Mouse (Mus musculus): ENCODE measurements around the gene Atp6v1f. TPM values are rescaled to one million over a fixed set of nuclear protein-coding genes. Genes with fewer than 3 reads are reported as not detected.

Atp6v1f gene
- polyA plus RNA-seq, 2 experiments, result 195 to 226 TPM

GRCm38 (mm10) chr6:29507447-29508309 is 40.2 kb downstream of the Atp6v1f start, which contains the start of gene Kcp:
Gene Kcp (minus strand): TSS chr6:29507952.
- no peaks in the 10 kb centered on the region for H3K9me3 ChIP-seq (ENCODE audit: control insufficient read depth, low read length)
- peak within 1 kb of the TSS; percentile 58 for H3K4me2 ChIP-seq (replicated peaks; ENCODE audit: low read depth, low read length, severe bottlenecking)
- WGBS, result under 1% methylated on average over 43 of the region's 47 CpGs
- ATAC-seq (ENCODE audit: low FRiP score, low read depth) (peak; percentile 72), DNase-seq (ENCODE audit: low spot score) (peak; percentile 44)
- H3K9ac ChIP-seq (ENCODE audit: low read depth, low read length, severe bottlenecking), result peak within 1 kb of the TSS; percentile 72
- no peaks in the 10 kb centered on the region for H3K36me3 ChIP-seq (ENCODE audit: control insufficient read depth, insufficient read depth, low read length)
- peak within 1 kb of the TSS; percentile 62 for H3K4me3 ChIP-seq (replicated peaks; ENCODE audit: low read length)
- TF ChIP-seq POLR2A (IDR thresholded peaks at IDR 0.05; ENCODE audit: borderline replicate concordance, extremely low read depth, insufficient read depth, insufficient read length), result no peak
- H3K27me3 ChIP-seq (ENCODE audit: control insufficient read depth, insufficient read depth, low read length), result no peaks in the 10 kb centered on the region
- H3K4me1 ChIP-seq (ENCODE audit: control insufficient read depth, insufficient read depth, low read length), result peaks cover 18% of the 10 kb centered on the region
- H3K27ac ChIP-seq (replicated peaks; ENCODE audit: low read depth, low read length), result no peak within 1 kb of the TSS

GRCm38 (mm10) chr6:29509086-29509485 is 41.6 kb downstream of the Atp6v1f start:
- Histone ChIP-seq H3K4me1 (ENCODE audit: control insufficient read depth, insufficient read depth, low read length) (peaks cover 27% of the 10 kb centered on the region), H3K4me3 (replicated peaks; ENCODE audit: low read length) (no peak overlapping the region), H3K27me3 (ENCODE audit: control insufficient read depth, insufficient read depth, low read length) (no peaks in the 10 kb centered on the region), H3K27ac (replicated peaks; ENCODE audit: low read depth, low read length) (no peak overlapping the region), H3K36me3 (ENCODE audit: control insufficient read depth, insufficient read depth, low read length) (no peaks in the 10 kb centered on the region), H3K9me3 (ENCODE audit: control insufficient read depth, low read length) (no peaks in the 10 kb centered on the region), H3K4me2 (replicated peaks; ENCODE audit: low read depth, low read length, severe bottlenecking) (no peak overlapping the region), H3K9ac (ENCODE audit: low read depth, low read length, severe bottlenecking) (no peak overlapping the region)
- WGBS, result 27% methylated on average over 2 of the region's 2 CpGs
- DNase-seq (ENCODE audit: low spot score) (no peak), ATAC-seq (ENCODE audit: low FRiP score, low read depth) (no peak)
- no peak for TF ChIP-seq POLR2A (IDR thresholded peaks at IDR 0.05; ENCODE audit: borderline replicate concordance, extremely low read depth, insufficient read depth, insufficient read length)

- 3% methylated on average over 11 of the region's 11 CpGs for WGBS
- Histone ChIP-seq H3K4me2 (replicated peaks; ENCODE audit: low read depth, low read length, severe bottlenecking) (peak overlapping the region; percentile 33), H3K4me3 (replicated peaks; ENCODE audit: low read length) (peak overlapping the region; percentile 6; the same call in 1 of the 2 replicates), H3K9me3 (ENCODE audit: control insufficient read depth, low read length) (no peaks in the 10 kb centered on the region), H3K36me3 (ENCODE audit: control insufficient read depth, insufficient read depth, low read length) (no peaks in the 10 kb centered on the region), H3K27me3 (ENCODE audit: control insufficient read depth, insufficient read depth, low read length) (no peaks in the 10 kb centered on the region), H3K4me1 (ENCODE audit: control insufficient read depth, insufficient read depth, low read length) (peaks cover 19% of the 10 kb centered on the region), H3K27ac (replicated peaks; ENCODE audit: low read depth, low read length) (peak overlapping the region; percentile 26; the same call in 1 of the 2 replicates), H3K9ac (ENCODE audit: low read depth, low read length, severe bottlenecking) (peak overlapping the region; percentile 28; the same call in 1 of the 2 replicates)
- peak; percentile 85 for DNase-seq (ENCODE audit: low spot score)
- peak; percentile 77 for ATAC-seq (ENCODE audit: low FRiP score, low read depth)
- no peak for TF ChIP-seq POLR2A (IDR thresholded peaks at IDR 0.05; ENCODE audit: borderline replicate concordance, extremely low read depth, insufficient read depth, insufficient read length)
Observed at GRCm38 (mm10) chr6:29513284-29513683, 45.8 kb downstream of the Atp6v1f start.

GRCm38 (mm10) chr6:29517139-29517538 is 49.6 kb downstream of the Atp6v1f start:
- no peak for TF ChIP-seq POLR2A (IDR thresholded peaks at IDR 0.05; ENCODE audit: borderline replicate concordance, extremely low read depth, insufficient read depth, insufficient read length)

More at GRCm38 (mm10) chr6:29517139-29517538, 49.6 kb downstream of the Atp6v1f start:
- peak; percentile 49 for DNase-seq (ENCODE audit: low spot score)
- Histone ChIP-seq H3K9ac (ENCODE audit: low read depth, low read length, severe bottlenecking) (no peak overlapping the region), H3K4me2 (replicated peaks; ENCODE audit: low read depth, low read length, severe bottlenecking) (no peak overlapping the region), H3K36me3 (ENCODE audit: control insufficient read depth, insufficient read depth, low read length) (no peaks in the 10 kb centered on the region), H3K4me1 (ENCODE audit: control insufficient read depth, insufficient read depth, low read length) (peaks cover 9% of the 10 kb centered on the region; the same call in 1 of the 2 replicates), H3K27me3 (ENCODE audit: control insufficient read depth, insufficient read depth, low read length) (no peaks in the 10 kb centered on the region), H3K27ac (replicated peaks; ENCODE audit: low read depth, low read length) (no peak overlapping the region), H3K9me3 (ENCODE audit: control insufficient read depth, low read length) (no peaks in the 10 kb centered on the region), H3K4me3 (replicated peaks; ENCODE audit: low read length) (no peak overlapping the region)
- ATAC-seq (ENCODE audit: low FRiP score, low read depth), result peak; percentile 53; the same call in 1 of the 2 replicates
- 11% methylated on average over 5 of the region's 5 CpGs for WGBS

Other genes with a start within 250 kb of the Atp6v1f start
- gene Hilpda, start 195.2 kb upstream of the Atp6v1f start, polyA plus RNA-seq (2012; rRNA removed), result 39.7 and 48.1 TPM in 2 replicates
- gene Hilpda, start 195.2 kb upstream of the Atp6v1f start, polyA plus RNA-seq (2014; fragmentation: Nextera tagmentation; extraction: Ambion mirVana), result 48.1 and 53.7 TPM in 2 replicates
- gene Fam71f2, start 188.1 kb upstream of the Atp6v1f start, polyA plus RNA-seq (2012; rRNA removed), result 2.6 and 3.8 TPM in 2 replicates
- 0.57 and 0.70 TPM in 2 replicates for gene Fam71f2, start 188.1 kb upstream of the Atp6v1f start, polyA plus RNA-seq (2014; fragmentation: Nextera tagmentation; extraction: Ambion mirVana)
- gene Fam71f1, start 148.6 kb upstream of the Atp6v1f start, polyA plus RNA-seq (2012; rRNA removed), result 0.10 and 0.27 TPM in 2 replicates
- 0.23 TPM in 1 of 2 replicates, not detected in the other for gene Fam71f1, start 148.6 kb upstream of the Atp6v1f start, polyA plus RNA-seq (2014; fragmentation: Nextera tagmentation; extraction: Ambion mirVana)
- gene Calu, start 119.6 kb upstream of the Atp6v1f start, polyA plus RNA-seq (2012; rRNA removed), result 354 and 382 TPM in 2 replicates
- 536 and 540 TPM in 2 replicates for gene Calu, start 119.6 kb upstream of the Atp6v1f start, polyA plus RNA-seq (2014; fragmentation: Nextera tagmentation; extraction: Ambion mirVana)
- gene Opn1sw, start 79.2 kb upstream of the Atp6v1f start, polyA plus RNA-seq (2012; rRNA removed), result 1.3 and 2.1 TPM in 2 replicates
- gene Opn1sw, start 79.2 kb upstream of the Atp6v1f start, polyA plus RNA-seq (2014; fragmentation: Nextera tagmentation; extraction: Ambion mirVana), result 2.0 and 2.3 TPM in 2 replicates
- 25.3 and 26.0 TPM in 2 replicates for gene Ccdc136, start 71.4 kb upstream of the Atp6v1f start, polyA plus RNA-seq (2012; rRNA removed)
- gene Ccdc136, start 71.4 kb upstream of the Atp6v1f start, polyA plus RNA-seq (2014; fragmentation: Nextera tagmentation; extraction: Ambion mirVana), result 26.2 and 26.8 TPM in 2 replicates
- 38.1 and 43.9 TPM in 2 replicates for gene Flnc, start 34.5 kb upstream of the Atp6v1f start, polyA plus RNA-seq (2012; rRNA removed)
- 25.1 and 27.0 TPM in 2 replicates for gene Flnc, start 34.5 kb upstream of the Atp6v1f start, polyA plus RNA-seq (2014; fragmentation: Nextera tagmentation; extraction: Ambion mirVana)
- 0.12 TPM in 1 of 2 replicates, not detected in the other for gene Atp6v1fnb, start 3.7 kb downstream of the Atp6v1f start, polyA plus RNA-seq (2012; rRNA removed)
- gene Atp6v1fnb, start 3.7 kb downstream of the Atp6v1f start, polyA plus RNA-seq (2014; fragmentation: Nextera tagmentation; extraction: Ambion mirVana), result 0.35 TPM in 1 of 2 replicates, not detected in the other
- gene Kcp, start 40.2 kb downstream of the Atp6v1f start, polyA plus RNA-seq (2012; rRNA removed), result 92.4 and 136 TPM in 2 replicates
- 27.1 and 36.0 TPM in 2 replicates for gene Kcp, start 40.2 kb downstream of the Atp6v1f start, polyA plus RNA-seq (2014; fragmentation: Nextera tagmentation; extraction: Ambion mirVana)
- 4.8 and 5.0 TPM in 2 replicates for gene Irf5, start 58.9 kb downstream of the Atp6v1f start, polyA plus RNA-seq (2012; rRNA removed)
- gene Irf5, start 58.9 kb downstream of the Atp6v1f start, polyA plus RNA-seq (2014; fragmentation: Nextera tagmentation; extraction: Ambion mirVana), result 3.2 and 4.4 TPM in 2 replicates
- 60.1 and 64.0 TPM in 2 replicates for gene Tnpo3, start 142.2 kb downstream of the Atp6v1f start, polyA plus RNA-seq (2012; rRNA removed)
- 82.7 and 90.4 TPM in 2 replicates for gene Tnpo3, start 142.2 kb downstream of the Atp6v1f start, polyA plus RNA-seq (2014; fragmentation: Nextera tagmentation; extraction: Ambion mirVana)
- gene Tspan33, start 226.5 kb downstream of the Atp6v1f start, polyA plus RNA-seq (2012; rRNA removed), result 4.9 and 5.0 TPM in 2 replicates
- gene Tspan33, start 226.5 kb downstream of the Atp6v1f start, polyA plus RNA-seq (2014; fragmentation: Nextera tagmentation; extraction: Ambion mirVana), result 2.7 and 2.8 TPM in 2 replicates

Measured in limb, embryonic 14.5 days (tissue).